Mouse (Mus musculus) hindbrain, embryonic 15.5 days (tissue): ENCODE measurements around the gene Pofut2. TPM values are rescaled to one million over a fixed set of nuclear protein-coding genes. Genes with fewer than 3 reads are reported as not detected.
"Not testable (repeated sequence)": the region's sequence is repeated elsewhere in the genome, so short reads cannot be mapped to it uniquely, and the experiment has no call there.

Experiments
- ATAC-seq: fragments of 200-750 bp; cut with Nextera tagmentation; 2 replicates; pipeline ENCODE4 v1.8.0; 2017; ENCODE audit warnings: low read depth, moderate number of reproducible peaks, moderate TSS enrichment; ENCODE audit not compliant: low FRiP score
- H3K27ac ChIP-seq: fragments of 300-500 bp; sonication (generic); replicated peaks from 2 replicates; pipeline ENCODE4 v1.5.1; 2015; ENCODE audit warnings: mild to moderate bottlenecking, inconsistent platforms
- H3K27me3 ChIP-seq: fragments of 300-500 bp; sonication (generic); 2 replicates; pipeline ENCODE4 v1.6.1; 2015; ENCODE audit warnings: control low read depth, inconsistent platforms
- H3K36me3 ChIP-seq: fragments of 300-500 bp; sonication (generic); 2 replicates; pipeline ENCODE4 v1.6.1; 2015; ENCODE audit warnings: control low read depth, inconsistent platforms
- H3K4me1 ChIP-seq: fragments of 300-500 bp; sonication (generic); replicated peaks from 2 replicates; pipeline ENCODE4 v1.6.1; 2015; ENCODE audit warnings: control low read depth, inconsistent platforms
- H3K4me2 ChIP-seq: fragments of 300-500 bp; sonication (generic); 2 replicates; pipeline ENCODE4 v1.6.1; 2015; ENCODE audit warnings: moderate library complexity, mild to moderate bottlenecking, inconsistent platforms
- H3K4me3 ChIP-seq: fragments of 300-500 bp; sonication (generic); 2 replicates; pipeline ENCODE4 v1.5.1; 2015; ENCODE audit warnings: mild to moderate bottlenecking, inconsistent platforms
- H3K9ac ChIP-seq: fragments of 300-500 bp; sonication (generic); 2 replicates; pipeline ENCODE4 v1.6.1; 2015; ENCODE audit warnings: inconsistent platforms
- H3K9me3 ChIP-seq: fragments of 300-500 bp; sonication (generic); 2 replicates; pipeline ENCODE4 v1.6.1; 2016; ENCODE audit warnings: control low read depth, inconsistent platforms
- WGBS: fragments of 180-500 bp; shearing (Covaris S2); methylation state at CpG from one replicate; pipeline ENCODE4 v1.1.7; 2015; 5-methylcytosine and 5-hydroxymethylcytosine counted together
- polyA plus RNA-seq: library from polyadenylated mRNA; unstranded; fragments of >200 nt; fragmentation: Nextera tagmentation; extraction: Ambion mirVana; gene quantifications from 2 replicates; pipeline ENCODE4 v1.2.1, GENCODE M21; 2015

Gene Pofut2
- polyA plus RNA-seq, 1 experiment from 2014 or later = 58.1 TPM

DNA sequence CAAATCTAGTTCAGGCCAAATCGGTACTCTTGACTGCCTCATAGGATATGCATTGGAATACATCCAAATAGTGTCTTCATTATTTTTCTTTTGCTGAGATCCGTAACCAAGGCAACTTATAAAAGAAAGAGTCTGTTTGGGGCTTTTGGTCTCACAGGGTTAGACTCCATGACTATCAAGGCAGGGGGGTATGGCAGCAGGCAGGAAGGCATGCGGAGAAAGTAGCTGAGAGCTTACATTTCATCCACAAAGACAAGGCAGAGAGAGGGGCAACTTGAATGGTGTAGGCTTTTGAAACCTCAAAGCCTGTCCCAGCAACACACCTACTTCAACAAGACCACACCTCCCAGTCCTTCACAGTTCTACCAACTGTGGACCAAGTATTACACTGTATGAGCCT is 3.3 kb upstream of the Pofut2 start:
- peaks cover 39% of the 10 kb centered on the region for H3K4me1 ChIP-seq
- H3K36me3 ChIP-seq = no peaks in the 10 kb centered on the region

DNA sequence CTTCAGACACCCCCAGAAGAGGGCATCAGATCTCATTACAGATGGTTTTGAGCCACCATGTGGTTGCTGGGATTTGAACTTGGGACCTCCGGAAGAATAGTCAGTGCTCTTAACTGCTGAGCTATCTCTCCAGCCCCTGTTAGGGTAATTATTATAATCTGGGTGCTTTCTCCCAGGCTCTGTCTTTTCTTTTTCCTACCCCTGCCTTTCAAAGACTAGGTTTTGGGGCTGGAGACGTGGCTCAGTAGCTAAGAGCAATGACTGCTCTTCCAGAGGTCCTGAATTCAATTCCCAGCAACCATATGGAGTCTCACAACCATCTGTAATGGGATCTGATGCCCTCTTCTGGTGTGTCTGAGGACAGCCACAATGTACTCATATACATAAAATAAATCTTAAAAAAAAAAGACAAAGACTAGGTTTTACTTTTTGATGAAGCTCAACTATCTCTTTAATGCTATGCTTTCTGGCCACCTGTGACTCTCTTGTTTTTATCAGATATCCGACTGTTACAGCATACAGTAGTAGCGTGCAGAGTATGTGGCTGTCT is 902 bp upstream of the Pofut2 start:
- peak overlapping the region; percentile 86 for H3K4me3 ChIP-seq
- no peak overlapping the region for H3K27ac ChIP-seq
- no peaks in the 10 kb centered on the region for H3K9me3 ChIP-seq
- H3K27me3 ChIP-seq = no peaks in the 10 kb centered on the region
- peaks cover 10% of the 10 kb centered on the region; the same call in 1 of the 2 replicates for H3K36me3 ChIP-seq
- peak overlapping the region; percentile 78 for H3K4me2 ChIP-seq
- whole genome bisulfite sequencing = 63% methylated on average over 4 of the region's 4 CpGs
- no peak for ATAC-seq
- peaks cover 23% of the 10 kb centered on the region for H3K4me1 ChIP-seq
- peak overlapping the region; percentile 62 for H3K9ac ChIP-seq

More for the DNA sequence above, 3.3 kb upstream of the Pofut2 start:
- 42% methylated on average over 3 of the region's 3 CpGs for whole genome bisulfite sequencing
- Histone ChIP-seq H3K4me2 (no peak overlapping the region), H3K9ac (no peak overlapping the region), H3K4me3 (no peak overlapping the region), H3K27ac (0 out of 2 replicates have a peak overlapping the region, but pooled peaks have one; percentile 26), H3K9me3 (no peaks in the 10 kb centered on the region), H3K27me3 (no peaks in the 10 kb centered on the region)
- no peak for ATAC-seq

DNA sequence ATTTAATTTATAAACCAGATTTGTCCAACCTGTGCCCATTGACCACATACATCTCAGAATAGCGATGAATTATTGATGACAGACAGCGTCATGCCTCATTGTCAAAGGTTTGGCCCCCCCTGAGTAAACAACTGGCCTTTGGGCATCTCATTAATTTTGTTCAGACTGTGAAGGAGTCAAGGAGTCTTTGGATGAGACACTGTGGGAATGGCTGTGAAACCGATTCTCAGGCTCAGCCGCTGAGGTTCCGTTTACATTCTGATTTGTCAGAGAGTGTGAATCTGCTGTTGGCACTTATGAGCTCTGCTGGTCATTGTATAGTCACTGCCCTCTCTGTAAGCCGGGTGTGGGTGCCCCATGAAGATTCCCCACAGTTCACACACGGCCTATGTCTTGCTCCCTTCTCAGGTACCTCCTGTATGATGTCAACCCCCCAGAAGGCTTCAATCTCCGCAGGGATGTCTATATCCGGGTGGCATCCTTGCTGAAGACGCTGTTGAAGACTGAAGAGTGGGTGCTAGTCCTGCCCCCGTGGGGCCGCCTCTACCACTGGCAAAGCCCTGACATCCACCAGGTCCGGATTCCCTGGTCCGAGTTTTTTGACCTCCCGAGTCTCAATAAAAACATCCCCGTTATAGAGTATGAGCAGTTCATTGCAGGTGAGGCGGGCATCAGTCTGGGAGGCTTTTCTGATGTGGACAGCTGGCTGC is 1.3 kb downstream of the Pofut2 start:
- H3K9ac ChIP-seq = peak overlapping the region; percentile 65

DNA sequence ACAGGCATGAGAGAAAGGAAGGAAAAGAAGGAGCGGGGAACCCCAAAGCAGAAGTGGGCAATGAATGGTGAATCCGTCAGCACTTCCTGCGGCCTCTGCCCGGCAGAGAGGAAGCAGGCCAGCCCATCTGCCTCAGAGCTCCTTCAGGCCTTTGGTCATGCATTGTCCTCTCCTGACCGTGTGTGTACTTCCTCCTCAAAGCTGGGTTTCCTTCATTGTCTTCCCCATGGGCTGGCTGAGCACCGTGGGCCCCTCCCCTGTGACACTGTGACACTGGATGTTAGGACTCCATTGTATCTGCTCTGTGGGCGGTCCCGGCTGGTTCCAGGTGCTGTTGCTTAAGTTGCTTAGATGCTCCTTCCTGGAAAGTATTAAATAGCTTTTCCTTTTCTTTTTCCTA is 7.3 kb downstream of the Pofut2 start:
- Histone ChIP-seq H3K4me2 (no peak overlapping the region), H3K27me3 (no peaks in the 10 kb centered on the region), H3K27ac (no peak overlapping the region), H3K4me1 (no peaks in the 10 kb centered on the region), H3K9ac (no peak overlapping the region), H3K4me3 (no peak overlapping the region), H3K36me3 (peaks cover 62% of the 10 kb centered on the region), H3K9me3 (no peaks in the 10 kb centered on the region)
- WGBS = 59% methylated on average over 8 of the region's 8 CpGs
- no peak for ATAC-seq

More for the DNA sequence above, 1.3 kb downstream of the Pofut2 start:
- Histone ChIP-seq H3K4me2 (peak overlapping the region; percentile 78), H3K27me3 (no peaks in the 10 kb centered on the region), H3K4me3 (peak overlapping the region; percentile 86), H3K9me3 (no peaks in the 10 kb centered on the region), H3K36me3 (peaks cover 29% of the 10 kb centered on the region), H3K27ac (no peak overlapping the region), H3K4me1 (peaks cover 20% of the 10 kb centered on the region)
- no peak for ATAC-seq
- WGBS = 82% methylated on average over 17 of the region's 17 CpGs

DNA sequence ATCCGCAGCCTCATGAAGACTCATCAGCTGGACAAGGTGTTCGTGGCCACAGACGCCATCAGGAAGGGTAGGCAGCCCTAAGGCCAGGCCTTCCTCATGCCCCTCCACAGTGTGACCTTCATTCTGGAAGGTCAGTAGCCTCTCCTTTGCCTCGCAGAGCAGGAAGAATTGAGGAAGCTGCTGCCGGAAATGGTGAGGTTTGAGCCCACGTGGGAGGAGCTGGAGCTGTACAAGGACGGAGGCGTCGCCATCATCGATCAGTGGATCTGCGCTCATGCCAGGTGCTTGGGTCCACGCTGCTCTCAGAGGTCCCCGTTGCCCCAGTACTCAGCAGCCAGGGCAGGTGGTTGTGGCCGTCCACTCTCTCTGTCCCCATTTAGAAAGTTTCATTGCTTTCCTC is 8.0 kb downstream of the Pofut2 start:
- Histone ChIP-seq H3K36me3 (peaks cover 60% of the 10 kb centered on the region), H3K9ac (no peak overlapping the region), H3K4me2 (no peak overlapping the region), H3K4me1 (no peaks in the 10 kb centered on the region), H3K4me3 (no peak overlapping the region), H3K27ac (no peak overlapping the region), H3K27me3 (no peaks in the 10 kb centered on the region), H3K9me3 (no peaks in the 10 kb centered on the region)
- no peak for ATAC-seq
- WGBS = 90% methylated on average over 14 of the region's 14 CpGs

DNA sequence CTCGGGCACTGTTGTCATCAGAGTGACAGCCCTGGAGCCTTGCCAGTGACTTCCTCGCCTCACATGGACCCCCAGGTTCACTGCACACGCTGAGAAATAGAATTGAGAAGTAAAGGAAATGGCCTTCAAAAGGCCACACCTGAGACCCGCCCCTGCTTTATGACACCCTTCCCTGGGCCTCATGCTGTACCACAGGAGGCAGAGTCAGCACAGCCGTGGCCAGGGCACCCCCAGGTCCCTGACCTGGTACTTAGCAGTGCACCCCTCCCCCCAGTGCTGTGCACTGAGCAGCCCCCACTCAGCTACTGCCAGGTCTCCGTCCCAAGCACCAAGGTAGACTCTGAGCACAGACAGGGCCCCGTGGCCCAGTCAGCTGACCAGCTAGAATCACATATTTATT is 10.1 kb downstream of the Pofut2 start:
- Histone ChIP-seq H3K36me3 (peaks cover 46% of the 10 kb centered on the region), H3K4me3 (no peak overlapping the region), H3K9ac (no peak overlapping the region), H3K27me3 (no peaks in the 10 kb centered on the region), H3K27ac (no peak overlapping the region), H3K4me1 (0 out of 2 replicates have a peak, but pooled peaks cover 4% of the 10 kb centered on the region), H3K9me3 (no peaks in the 10 kb centered on the region), H3K4me2 (no peak overlapping the region)
- WGBS = 85% methylated on average over 7 of the region's 7 CpGs
- no peak for ATAC-seq

DNA sequence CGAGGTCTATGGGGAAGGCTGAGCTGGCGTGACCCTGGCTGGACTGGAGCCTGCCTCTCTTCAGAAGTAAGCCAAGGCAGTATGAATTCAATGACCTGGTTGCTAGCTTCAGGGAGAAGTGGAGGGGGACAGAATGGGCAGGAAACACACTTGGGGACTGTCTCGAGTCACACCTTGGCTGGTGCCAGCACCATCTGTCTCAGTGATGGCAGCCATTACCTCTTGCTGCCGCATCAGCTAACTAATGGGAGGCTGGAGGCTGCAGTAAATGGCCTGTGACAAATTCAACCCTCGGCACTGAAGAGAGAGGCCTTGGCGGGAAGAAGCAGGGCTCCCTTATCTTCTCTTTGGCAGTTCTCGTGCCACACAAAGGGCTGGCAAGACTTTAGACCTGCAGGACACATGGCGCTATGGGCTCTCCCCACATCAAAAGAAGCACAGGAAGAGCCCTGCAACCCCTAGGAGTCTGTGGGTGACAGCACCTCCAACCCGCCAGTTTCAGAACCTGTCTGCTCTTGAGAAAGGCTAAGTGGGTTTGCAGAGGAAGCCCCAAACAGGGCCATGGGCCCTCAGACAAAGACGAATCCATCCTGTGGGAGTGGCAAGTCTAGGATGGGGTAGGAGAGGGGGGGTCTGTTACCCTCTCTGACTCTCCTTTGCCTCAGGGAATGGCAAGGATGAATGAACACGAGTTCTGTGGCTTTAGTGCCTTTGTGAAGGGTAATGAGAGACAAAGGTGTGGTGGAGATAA is 14.1 kb downstream of the Pofut2 start:
- H3K4me1 ChIP-seq = 0 out of 2 replicates have a peak, but pooled peaks cover 4% of the 10 kb centered on the region
- ATAC-seq = peak; percentile 75; the same call in 1 of the 2 replicates
- no peaks in the 10 kb centered on the region for H3K27me3 ChIP-seq
- 0 out of 2 replicates have a peak overlapping the region, but pooled peaks have one; percentile 39 for H3K27ac ChIP-seq
- WGBS = 52% methylated on average over 11 of the region's 11 CpGs
- H3K4me2 ChIP-seq = no peak overlapping the region
- no peak overlapping the region for H3K4me3 ChIP-seq
- H3K9me3 ChIP-seq = no peaks in the 10 kb centered on the region
- peaks cover 15% of the 10 kb centered on the region for H3K36me3 ChIP-seq
- no peak overlapping the region for H3K9ac ChIP-seq

DNA sequence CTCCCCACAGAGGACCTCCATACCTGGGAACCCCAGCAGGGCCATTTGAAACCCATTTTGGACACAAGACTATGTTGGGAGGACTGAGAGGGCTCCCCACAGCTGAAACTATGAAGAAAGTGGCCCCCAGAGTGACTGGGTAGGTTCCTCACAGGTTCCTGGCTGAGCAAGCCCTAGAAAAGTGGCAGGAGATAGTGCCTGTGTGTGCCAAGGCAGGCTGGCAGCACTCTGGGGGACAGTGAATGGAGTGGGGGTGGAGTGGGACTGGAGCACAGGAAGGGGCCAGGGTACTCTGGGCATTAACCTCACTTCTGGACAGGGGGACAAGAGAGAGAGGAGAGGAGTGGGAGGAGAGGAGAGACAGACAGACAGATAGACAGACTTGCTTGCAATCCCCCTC is 14.8 kb downstream of the Pofut2 start:
- no peaks in the 10 kb centered on the region for H3K9me3 ChIP-seq
- ATAC-seq = no peak
- H3K27me3 ChIP-seq = no peaks in the 10 kb centered on the region
- no peak overlapping the region for H3K4me2 ChIP-seq
- H3K27ac ChIP-seq = no peak overlapping the region
- H3K9ac ChIP-seq = no peak overlapping the region
- peaks cover 10% of the 10 kb centered on the region for H3K36me3 ChIP-seq
- H3K4me1 ChIP-seq = 0 out of 2 replicates have a peak, but pooled peaks cover 4% of the 10 kb centered on the region
- no peak overlapping the region for H3K4me3 ChIP-seq

DNA sequence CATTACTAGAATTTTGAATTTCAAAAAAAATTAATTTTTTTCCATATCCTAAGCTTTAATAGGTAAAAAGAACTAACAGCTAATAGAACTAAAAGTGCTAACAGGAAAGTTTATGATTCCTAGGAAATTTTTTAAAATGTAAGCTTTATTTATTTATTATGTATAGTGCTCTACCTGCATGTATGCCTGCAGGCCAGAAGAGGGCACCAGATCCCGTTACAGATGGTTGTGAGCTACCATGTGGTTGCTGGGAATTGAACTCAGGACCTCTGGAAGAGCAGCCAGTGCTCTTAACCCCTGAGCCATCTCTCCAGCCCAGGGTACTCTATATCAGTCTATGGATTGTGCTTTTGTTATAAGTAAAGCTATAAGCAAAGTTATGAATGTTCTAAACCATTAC is 23.1 kb downstream of the Pofut2 start:
- ATAC-seq, H3K9ac ChIP-seq, H3K4me1 ChIP-seq, H3K4me2 ChIP-seq, H3K9me3 ChIP-seq, H3K27me3 ChIP-seq, H3K27ac ChIP-seq, H3K4me3 ChIP-seq, H3K36me3 ChIP-seq: not testable (repeated sequence)
- 68% methylated on average over 1 of the region's 1 CpGs for WGBS

DNA sequence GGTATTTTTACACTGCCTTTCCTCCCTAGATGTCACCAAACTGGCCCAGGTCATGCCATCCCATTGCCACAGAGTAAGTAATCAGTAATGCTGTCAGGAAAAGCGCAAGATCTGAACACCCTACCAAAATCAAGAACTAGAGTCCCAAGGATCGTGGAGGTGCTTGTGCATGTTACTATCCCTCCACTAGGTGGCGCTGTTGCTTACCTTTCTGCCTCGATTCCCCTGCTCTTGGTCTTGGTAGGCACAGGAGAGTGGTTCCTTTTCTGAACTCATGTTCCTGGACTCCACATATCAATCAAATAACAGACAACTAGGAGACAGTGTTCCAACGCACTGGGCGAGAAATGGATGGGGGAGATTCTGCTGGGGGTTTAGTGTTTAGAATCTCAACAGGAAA is 23.8 kb downstream of the Pofut2 start:
- H3K4me1 ChIP-seq = no peaks in the 10 kb centered on the region
- no peaks in the 10 kb centered on the region for H3K9me3 ChIP-seq
- no peak overlapping the region for H3K9ac ChIP-seq
- no peak overlapping the region for H3K4me3 ChIP-seq
- H3K27ac ChIP-seq = no peak overlapping the region
- 20% methylated on average over 6 of the region's 6 CpGs for WGBS
- ATAC-seq = no peak
- no peaks in the 10 kb centered on the region for H3K36me3 ChIP-seq
- no peak overlapping the region for H3K4me2 ChIP-seq
- H3K27me3 ChIP-seq = no peaks in the 10 kb centered on the region

DNA sequence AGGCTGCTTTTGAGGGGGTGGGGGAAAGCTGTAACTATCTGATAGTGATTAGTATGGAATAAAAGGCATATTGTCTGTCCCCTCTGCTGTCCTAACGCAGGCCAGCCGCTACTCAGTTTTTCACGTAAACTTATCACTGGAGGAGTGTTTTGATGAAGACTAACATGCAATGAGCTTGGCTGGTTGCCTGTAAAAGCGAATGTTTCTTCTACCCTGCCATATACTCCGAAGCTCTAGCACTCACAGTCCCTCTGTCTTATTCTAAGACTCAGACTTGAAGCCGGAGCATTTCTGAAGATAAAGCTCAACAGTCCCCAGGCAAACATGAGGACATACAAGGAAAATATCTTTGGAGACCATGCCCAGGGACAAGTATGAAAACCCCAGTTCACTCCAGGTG is 25.8 kb downstream of the Pofut2 start:
- ATAC-seq = no peak
- no peaks in the 10 kb centered on the region for H3K4me1 ChIP-seq
- no peak overlapping the region for H3K4me3 ChIP-seq
- 76% methylated on average over 6 of the region's 6 CpGs for WGBS
- no peak overlapping the region for H3K27ac ChIP-seq
- H3K36me3 ChIP-seq = no peaks in the 10 kb centered on the region
- H3K27me3 ChIP-seq = no peaks in the 10 kb centered on the region
- H3K4me2 ChIP-seq = no peak overlapping the region
- H3K9me3 ChIP-seq = no peaks in the 10 kb centered on the region
- no peak overlapping the region for H3K9ac ChIP-seq

DNA sequence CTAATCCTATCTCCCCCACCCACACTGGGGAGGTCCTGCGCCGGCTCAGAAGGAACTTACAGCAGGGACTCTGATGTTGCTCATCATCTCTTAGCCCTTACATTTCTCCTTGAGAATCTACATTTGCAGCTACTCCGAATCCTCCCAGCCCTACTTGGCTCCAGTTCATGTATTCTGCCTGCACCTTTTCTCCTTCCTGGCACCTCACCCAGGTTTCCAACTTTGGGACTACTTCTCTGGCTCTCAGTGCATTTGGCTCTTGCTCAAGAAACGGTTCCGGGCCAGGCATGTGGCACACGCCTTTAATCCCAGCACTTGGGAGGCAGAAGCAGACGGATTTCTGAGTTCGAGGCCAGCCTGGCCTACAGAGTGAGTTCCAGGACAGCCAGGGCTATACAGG is 28.6 kb downstream of the Pofut2 start:
- ATAC-seq = no peak
- H3K9me3 ChIP-seq = no peaks in the 10 kb centered on the region
- no peak overlapping the region for H3K4me3 ChIP-seq
- 86% methylated on average over 8 of the region's 8 CpGs for WGBS
- H3K36me3 ChIP-seq = no peaks in the 10 kb centered on the region
- no peak overlapping the region for H3K9ac ChIP-seq
- H3K27ac ChIP-seq = no peak overlapping the region
- no peak overlapping the region for H3K4me2 ChIP-seq
- no peaks in the 10 kb centered on the region for H3K4me1 ChIP-seq
- H3K27me3 ChIP-seq = no peaks in the 10 kb centered on the region
